Mouse (Mus musculus): ENCODE data around the gene Uhrf2.

The Uhrf2 gene

GRCm38 (mm10) chr19:30109122-30109521, 78.8 kb downstream of the Uhrf2 start:
- no peaks in the 10 kb centered on the region for H3K27me3 ChIP-seq (ENCODE audit: insufficient read depth, low read length)
- peaks cover 93% of the 10 kb centered on the region for H3K36me3 ChIP-seq (ENCODE audit: insufficient read depth, low read length)
- H3K4me1 ChIP-seq (replicated peaks; ENCODE audit: low read depth, low read length) = peaks cover 11% of the 10 kb centered on the region
- H3K9me3 ChIP-seq (ENCODE audit: low read length) = peaks cover 5% of the 10 kb centered on the region; the same call in 1 of the 2 replicates
- H3K4me3 ChIP-seq (replicated peaks; ENCODE audit: low read length) = no peak overlapping the region
- TF ChIP-seq POU5F1 (IDR thresholded peaks at IDR 0.05; ENCODE audit: borderline replicate concordance, low read length) (no peak), CTCF (conservative IDR thresholded peaks at IDR 0.05; ENCODE audit: low read length) (no peak), NANOG (IDR thresholded peaks at IDR 0.05; ENCODE audit: borderline replicate concordance, low read length) (no peak)

GRCm38 (mm10) chr19:30111421-30111820, 81.1 kb downstream of the Uhrf2 start:
- H3K36me3 ChIP-seq (ENCODE audit: insufficient read depth, low read length) = peaks cover 85% of the 10 kb centered on the region
- no peak overlapping the region for H3K4me3 ChIP-seq (replicated peaks; ENCODE audit: low read length)
- H3K4me1 ChIP-seq (replicated peaks; ENCODE audit: low read depth, low read length) = peaks cover 28% of the 10 kb centered on the region
- H3K27me3 ChIP-seq (ENCODE audit: insufficient read depth, low read length) = no peaks in the 10 kb centered on the region
- TF ChIP-seq POU5F1 (IDR thresholded peaks at IDR 0.05; ENCODE audit: borderline replicate concordance, low read length) (no peak), NANOG (IDR thresholded peaks at IDR 0.05; ENCODE audit: borderline replicate concordance, low read length) (no peak), CTCF (conservative IDR thresholded peaks at IDR 0.05; ENCODE audit: low read length) (no peak)
- H3K9me3 ChIP-seq (ENCODE audit: low read length) = peaks cover under 1% of the 10 kb centered on the region; the same call in 1 of the 2 replicates

GRCm38 (mm10) chr19:30112961-30113688, 82.8 kb downstream of the Uhrf2 start:
- no peaks in the 10 kb centered on the region for H3K27me3 ChIP-seq (ENCODE audit: insufficient read depth, low read length)
- H3K4me1 ChIP-seq (replicated peaks; ENCODE audit: low read depth, low read length) = peaks cover 34% of the 10 kb centered on the region
- H3K4me3 ChIP-seq (replicated peaks; ENCODE audit: low read length) = no peak overlapping the region

GRCm38 (mm10) chr19:30114919-30115441, 84.7 kb downstream of the Uhrf2 start:
- H3K4me1 ChIP-seq (replicated peaks; ENCODE audit: low read depth, low read length) = peaks cover 40% of the 10 kb centered on the region
- H3K9me3 ChIP-seq (ENCODE audit: low read length) = no peaks in the 10 kb centered on the region
- H3K36me3 ChIP-seq (ENCODE audit: insufficient read depth, low read length) = peaks cover 85% of the 10 kb centered on the region
- no peaks in the 10 kb centered on the region for H3K27me3 ChIP-seq (ENCODE audit: insufficient read depth, low read length)
- H3K4me3 ChIP-seq (replicated peaks; ENCODE audit: low read length) = no peak overlapping the region
- TF ChIP-seq CTCF (conservative IDR thresholded peaks at IDR 0.05; ENCODE audit: low read length) (no peak), NANOG (IDR thresholded peaks at IDR 0.05; ENCODE audit: borderline replicate concordance, low read length) (no peak)

More at GRCm38 (mm10) chr19:30112961-30113688, 82.8 kb downstream of the Uhrf2 start:
- TF ChIP-seq CTCF (conservative IDR thresholded peaks at IDR 0.05; ENCODE audit: low read length) = no peak
- TF ChIP-seq NANOG (IDR thresholded peaks at IDR 0.05; ENCODE audit: borderline replicate concordance, low read length) = no peak
- TF ChIP-seq POU5F1 (IDR thresholded peaks at IDR 0.05; ENCODE audit: borderline replicate concordance, low read length) = no peak
- Histone ChIP-seq H3K9me3 (ENCODE audit: low read length) (no peaks in the 10 kb centered on the region), H3K36me3 (ENCODE audit: insufficient read depth, low read length) (peaks cover 85% of the 10 kb centered on the region)

GRCm38 (mm10) chr19:30115606-30116005, 85.3 kb downstream of the Uhrf2 start:
- no peak for TF ChIP-seq NANOG (IDR thresholded peaks at IDR 0.05; ENCODE audit: borderline replicate concordance, low read length)
- no peak for TF ChIP-seq POU5F1 (IDR thresholded peaks at IDR 0.05; ENCODE audit: borderline replicate concordance, low read length)
- no peak for TF ChIP-seq CTCF (conservative IDR thresholded peaks at IDR 0.05; ENCODE audit: low read length)
- Histone ChIP-seq H3K27me3 (ENCODE audit: insufficient read depth, low read length) (no peaks in the 10 kb centered on the region), H3K36me3 (ENCODE audit: insufficient read depth, low read length) (peaks cover 84% of the 10 kb centered on the region), H3K9me3 (ENCODE audit: low read length) (no peaks in the 10 kb centered on the region), H3K4me1 (replicated peaks; ENCODE audit: low read depth, low read length) (peaks cover 40% of the 10 kb centered on the region), H3K4me3 (replicated peaks; ENCODE audit: low read length) (0 out of 2 replicates have a peak overlapping the region, but pooled peaks have one; percentile 5)

GRCm38 (mm10) chr19:30117241-30117640, 86.9 kb downstream of the Uhrf2 start:
- no peaks in the 10 kb centered on the region for H3K27me3 ChIP-seq (ENCODE audit: insufficient read depth, low read length)
- peaks cover 84% of the 10 kb centered on the region for H3K36me3 ChIP-seq (ENCODE audit: insufficient read depth, low read length)
- H3K9me3 ChIP-seq (ENCODE audit: low read length) = no peaks in the 10 kb centered on the region
- H3K4me3 ChIP-seq (replicated peaks; ENCODE audit: low read length) = no peak overlapping the region
- peaks cover 29% of the 10 kb centered on the region for H3K4me1 ChIP-seq (replicated peaks; ENCODE audit: low read depth, low read length)
- TF ChIP-seq CTCF (conservative IDR thresholded peaks at IDR 0.05; ENCODE audit: low read length) = no peak
- TF ChIP-seq POU5F1 (IDR thresholded peaks at IDR 0.05; ENCODE audit: borderline replicate concordance, low read length) = no peak
- no peak for TF ChIP-seq NANOG (IDR thresholded peaks at IDR 0.05; ENCODE audit: borderline replicate concordance, low read length)

- Histone ChIP-seq H3K36me3 (ENCODE audit: insufficient read depth, low read length) (peaks cover 85% of the 10 kb centered on the region), H3K27me3 (ENCODE audit: insufficient read depth, low read length) (no peaks in the 10 kb centered on the region), H3K4me3 (replicated peaks; ENCODE audit: low read length) (no peak overlapping the region), H3K9me3 (ENCODE audit: low read length) (no peaks in the 10 kb centered on the region), H3K4me1 (replicated peaks; ENCODE audit: low read depth, low read length) (peaks cover 29% of the 10 kb centered on the region)
- TF ChIP-seq NANOG (IDR thresholded peaks at IDR 0.05; ENCODE audit: borderline replicate concordance, low read length) = no peak
- no peak for TF ChIP-seq CTCF (conservative IDR thresholded peaks at IDR 0.05; ENCODE audit: low read length)
- no peak for TF ChIP-seq POU5F1 (IDR thresholded peaks at IDR 0.05; ENCODE audit: borderline replicate concordance, low read length)
Observed at GRCm38 (mm10) chr19:30117775-30118174, 87.5 kb downstream of the Uhrf2 start.

- Histone ChIP-seq H3K4me1 (replicated peaks; ENCODE audit: low read depth, low read length) (peaks cover 29% of the 10 kb centered on the region), H3K27me3 (ENCODE audit: insufficient read depth, low read length) (no peaks in the 10 kb centered on the region), H3K4me3 (replicated peaks; ENCODE audit: low read length) (no peak overlapping the region), H3K9me3 (ENCODE audit: low read length) (no peaks in the 10 kb centered on the region), H3K36me3 (ENCODE audit: insufficient read depth, low read length) (peaks cover 83% of the 10 kb centered on the region)
- TF ChIP-seq CTCF (conservative IDR thresholded peaks at IDR 0.05; ENCODE audit: low read length) (no peak), POU5F1 (IDR thresholded peaks at IDR 0.05; ENCODE audit: borderline replicate concordance, low read length) (no peak), NANOG (IDR thresholded peaks at IDR 0.05; ENCODE audit: borderline replicate concordance, low read length) (no peak)
Observed at GRCm38 (mm10) chr19:30118344-30119312, 88.3 kb downstream of the Uhrf2 start.

All from E14TG2a.4 (cell line).